1 mouse cellular context compared by ENCODE assay signal in the genomic region with DNA sequence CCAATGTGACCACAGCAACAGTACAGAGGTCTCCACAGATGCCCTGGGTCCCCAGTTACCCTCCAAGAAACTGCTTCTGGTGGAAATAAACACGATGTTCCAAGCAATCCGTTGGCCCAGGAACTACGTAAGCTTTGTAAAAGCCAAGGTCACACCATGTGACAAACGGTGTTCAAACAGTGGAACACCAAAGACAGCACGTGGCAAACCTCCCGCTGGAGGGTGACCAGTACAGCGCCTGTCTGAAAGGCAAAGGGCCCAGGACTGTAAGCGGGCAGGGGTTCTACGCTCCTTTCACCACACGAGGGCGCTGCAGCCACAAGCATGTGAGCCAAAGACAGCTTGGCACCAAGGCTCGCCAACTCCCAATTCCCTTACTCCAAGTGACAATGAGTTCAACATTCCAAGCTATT.
TF ChIP-seq lines count a peak whose summit lies in the region.

No protein-coding gene starts in this region.

TF ChIP-seq in CH12.LX, 34 proteins besides CTCF, POLR2A, EP300 and RAD21 (continued from another document):
- no peak for TF ChIP-seq ETS1 (conservative IDR thresholded peaks at IDR 0.05; ENCODE audit: low read depth, low read length)
- no peak for TF ChIP-seq KAT2A (IDR thresholded peaks at IDR 0.05; ENCODE audit: insufficient replicate concordance, low read length)
- TF ChIP-seq E2F4 (IDR thresholded peaks at IDR 0.05; ENCODE audit: insufficient replicate concordance, low read depth, low read length): 0 out of 2 replicates have a peak, but pooled peaks have one; percentile 17
- peak; percentile 27; the same call in 1 of the 2 replicates for TF ChIP-seq HCFC1 (IDR thresholded peaks at IDR 0.05; ENCODE audit: low read depth, low read length)
- TF ChIP-seq MXI1 (IDR thresholded peaks at IDR 0.05; ENCODE audit: low read depth, low read length): peak; percentile 94
- peak; percentile 60 for TF ChIP-seq USF1 (IDR thresholded peaks at IDR 0.05; ENCODE audit: low read depth, low read length)
- TF ChIP-seq SMC3 (IDR thresholded peaks at IDR 0.05; ENCODE audit: low read depth, low read length): peak; percentile 76
- TF ChIP-seq BHLHE40 (IDR thresholded peaks at IDR 0.05; ENCODE audit: low read depth, low read length): peak; percentile 93
- TF ChIP-seq UBTF (IDR thresholded peaks at IDR 0.05; ENCODE audit: low read depth, low read length): no peak
- TF ChIP-seq SIN3A (IDR thresholded peaks at IDR 0.05; ENCODE audit: low read length): peak; percentile 89
- TF ChIP-seq MAZ (IDR thresholded peaks at IDR 0.05; ENCODE audit: low read depth, low read length): no peak
- TF ChIP-seq USF2 (conservative IDR thresholded peaks at IDR 0.05; ENCODE audit: low read depth, low read length): peak; percentile 41
- TF ChIP-seq JUND (conservative IDR thresholded peaks at IDR 0.05; ENCODE audit: low read depth, low read length): no peak
- TF ChIP-seq ZNF384 (IDR thresholded peaks at IDR 0.05; ENCODE audit: low read depth, low read length): no peak
- no peak for TF ChIP-seq ELF1 (IDR thresholded peaks at IDR 0.05; ENCODE audit: low read depth, low read length)
- no peak for TF ChIP-seq MAFK (IDR thresholded peaks at IDR 0.05; ENCODE audit: insufficient replicate concordance, low read length)
- TF ChIP-seq MEF2A (IDR thresholded peaks at IDR 0.05; ENCODE audit: borderline replicate concordance, low read depth, low read length): no peak; the same call in 1 of the 2 replicates
- TF ChIP-seq NRF1 (IDR thresholded peaks at IDR 0.05; ENCODE audit: low read depth, low read length): peak; percentile 24; the same call in 1 of the 2 replicates
- TF ChIP-seq RCOR1 (conservative IDR thresholded peaks at IDR 0.05; ENCODE audit: low read depth, low read length): no peak
- TF ChIP-seq CHD1 (IDR thresholded peaks at IDR 0.05; ENCODE audit: low read depth, low read length): no peak
- no peak for TF ChIP-seq ZKSCAN1 (IDR thresholded peaks at IDR 0.05; ENCODE audit: borderline replicate concordance, low read depth, low read length)
- TF ChIP-seq ZC3H11A (IDR thresholded peaks at IDR 0.05; ENCODE audit: low read depth, low read length): no peak
- TF ChIP-seq ZMIZ1 (IDR thresholded peaks at IDR 0.05; ENCODE audit: low read depth, low read length): no peak
- TF ChIP-seq PAX5 (IDR thresholded peaks at IDR 0.05; ENCODE audit: low read length): no peak
- TF ChIP-seq POLR2AphosphoS2 (IDR thresholded peaks at IDR 0.05; ENCODE audit: low read depth, low read length): no peak
- TF ChIP-seq MYC (IDR thresholded peaks at IDR 0.05; ENCODE audit: low read depth, low read length): peak; percentile 98
- no peak for TF ChIP-seq GABPA (IDR thresholded peaks at IDR 0.05; ENCODE audit: insufficient replicate concordance, low read depth, low read length)
- TF ChIP-seq CHD2 (IDR thresholded peaks at IDR 0.05; ENCODE audit: low read length): no peak
- TF ChIP-seq NELFE (IDR thresholded peaks at IDR 0.05; ENCODE audit: low read depth, low read length): peak; percentile 63; the same call in 1 of the 2 replicates
- TF ChIP-seq TCF12 (IDR thresholded peaks at IDR 0.05; ENCODE audit: low read depth, low read length): 0 out of 2 replicates have a peak, but pooled peaks have one; percentile 20
